ENCODE assay signal across 8 mouse cellular contexts in genomic region chr19:8712870-8713305, GRCm38 (mm10). TPM values are rescaled to one million over a fixed set of nuclear protein-coding genes. Genes with fewer than 3 reads are reported as not detected.
DNase-seq lines count a peak whose midpoint lies in the region; ATAC-seq and TF ChIP-seq lines count a peak whose summit lies in the region.

No protein-coding gene starts in this region.

- H3K4me1 ChIP-seq in embryonic facial prominence, embryonic 13.5 days = peaks cover 30% of the 10 kb centered on the region
- H3K4me1 ChIP-seq in heart, adult 2 months (ENCODE audit: control insufficient read depth, insufficient read depth, low read length) = peaks cover 11% of the 10 kb centered on the region
- peaks cover 9% of the 10 kb centered on the region; the same call in 1 of the 2 replicates for H3K4me1 ChIP-seq in kidney, adult 2 months (ENCODE audit: control insufficient read depth, insufficient read depth, low read length)
- peaks cover 5% of the 10 kb centered on the region for H3K4me1 ChIP-seq in liver, adult 2 months (ENCODE audit: control insufficient read depth, insufficient read depth, low read length)

- TF ChIP-seq EP300 in heart, adult 2 months (IDR thresholded peaks at IDR 0.05; ENCODE audit: insufficient read depth, low read depth, low read length) = no peak

- H3K9ac ChIP-seq in embryonic facial prominence, embryonic 13.5 days = peak overlapping the region; percentile 91
- H3K9ac ChIP-seq in heart, adult 2 months (ENCODE audit: low read depth, low read length) = peak overlapping the region; percentile 77
- H3K9ac ChIP-seq in liver, adult 2 months (ENCODE audit: low read depth, low read length) = peak overlapping the region; percentile 83

- 0 out of 2 replicates have a peak, but pooled peaks have one; percentile 16 for ATAC-seq in embryonic facial prominence, embryonic 13.5 days (ENCODE audit: insufficient number of reproducible peaks, insufficient read depth, low FRiP score, low TSS enrichment, low read depth)

- no peaks in the 10 kb centered on the region for H3K79me2 ChIP-seq in heart, adult 2 months (replicated peaks; ENCODE audit: control insufficient read depth, insufficient read depth, low read length)
- H3K79me2 ChIP-seq in liver, adult 2 months (ENCODE audit: control insufficient read depth, insufficient read depth, low read length) = no peaks in the 10 kb centered on the region; the same call in 1 of the 2 replicates

- intact Hi-C loops in heart, adult 2 months (cut with DNase I) = loop anchor here (1.0 to 10.0 kb wide), 2 partner anchors 10 to 392 kb away; partner anchors contain the start of gene Slc3a2

- H3K4me2 ChIP-seq in embryonic facial prominence, embryonic 13.5 days = peak overlapping the region; percentile 78

- TF ChIP-seq POLR2A in heart, adult 2 months (IDR thresholded peaks at IDR 0.05; ENCODE audit: insufficient read depth, low read depth, low read length) = no peak
- no peak for TF ChIP-seq POLR2A in kidney, adult 2 months (IDR thresholded peaks at IDR 0.05; ENCODE audit: low read depth, low read length)
- TF ChIP-seq POLR2A in liver, adult 2 months (IDR thresholded peaks at IDR 0.05; ENCODE audit: extremely low read depth, insufficient read depth, low read length) = no peak

- peaks cover 35% of the 10 kb centered on the region for H3K36me3 ChIP-seq in embryonic facial prominence, embryonic 13.5 days
- H3K36me3 ChIP-seq in heart, adult 2 months (ENCODE audit: control insufficient read depth, insufficient read depth, low read length) = peaks cover 29% of the 10 kb centered on the region
- peaks cover 3% of the 10 kb centered on the region for H3K36me3 ChIP-seq in kidney, adult 2 months (ENCODE audit: control insufficient read depth, insufficient read depth, low read length)
- peaks cover 27% of the 10 kb centered on the region for H3K36me3 ChIP-seq in liver, adult 2 months (ENCODE audit: control insufficient read depth, insufficient read depth, low read length)

- peak overlapping the region; percentile 86 for H3K4me3 ChIP-seq in embryonic facial prominence, embryonic 13.5 days
- H3K4me3 ChIP-seq in heart, adult 2 months = peak overlapping the region; percentile 84
- H3K4me3 ChIP-seq in kidney, adult 2 months (ENCODE audit: insufficient read depth, low read depth, low read length) = peak overlapping the region; percentile 81
- H3K4me3 ChIP-seq in liver, adult 2 months (ENCODE audit: insufficient read depth, low read depth, low read length) = peak overlapping the region; percentile 94

- no peaks in the 10 kb centered on the region for H3K27me3 ChIP-seq in embryonic facial prominence, embryonic 13.5 days
- no peaks in the 10 kb centered on the region for H3K27me3 ChIP-seq in heart, adult 2 months (ENCODE audit: control insufficient read depth, insufficient read depth, low read length)
- H3K27me3 ChIP-seq in kidney, adult 2 months (replicated peaks; ENCODE audit: control insufficient read depth, insufficient read depth, low read length) = no peaks in the 10 kb centered on the region
- no peaks in the 10 kb centered on the region for H3K27me3 ChIP-seq in liver, adult 2 months (ENCODE audit: control insufficient read depth, insufficient read depth, low read length)

- peak; percentile 90 for DNase-seq in A20 (ENCODE audit: low read depth, low spot score)
- DNase-seq in adrenal gland, postnatal 14 days = peak; percentile 91
- DNase-seq in heart, adult 2 months = peak; percentile 66 to 69
- DNase-seq in kidney, adult 2 months = peak; percentile 91
- peak; percentile 30 for DNase-seq in liver, adult 2 months (ENCODE audit: extremely low read depth, low read depth, low spot score)
- peak; percentile 86 to 90 for DNase-seq in monocyte, adult 2 months (ENCODE audit: low read depth in 1 of 2, low spot score in 2 of 2)
- DNase-seq in spleen, postnatal 36 days (ENCODE audit: low spot score in 2 of 2) = peak; percentile 45 to 73

- H3K9me3 ChIP-seq in embryonic facial prominence, embryonic 13.5 days = no peaks in the 10 kb centered on the region

- peak overlapping the region; percentile 96 for H3K27ac ChIP-seq in embryonic facial prominence, embryonic 13.5 days
- H3K27ac ChIP-seq in heart, adult 2 months = peak overlapping the region; percentile 90
- H3K27ac ChIP-seq in kidney, adult 2 months (ENCODE audit: insufficient read depth, low read depth, low read length) = peak overlapping the region; percentile 83
- H3K27ac ChIP-seq in liver, adult 2 months (replicated peaks; ENCODE audit: insufficient read depth, low read depth, low read length) = peak overlapping the region; percentile 20; the same call in 1 of the 2 replicates

- no peak for TF ChIP-seq CTCF in heart, adult 2 months (IDR thresholded peaks at IDR 0.05)
- no peak for TF ChIP-seq CTCF in kidney, adult 2 months (conservative IDR thresholded peaks at IDR 0.05; ENCODE audit: insufficient read depth, insufficient read length, low read depth, low read length)
- no peak for TF ChIP-seq CTCF in liver, adult 2 months (IDR thresholded peaks at IDR 0.05; ENCODE audit: low read depth, low read length)

- WGBS in embryonic facial prominence, embryonic 13.5 days = under 1% methylated on average over 13 of the region's 13 CpGs
- WGBS in heart, adult 2 months = 2% methylated on average over 13 of the region's 13 CpGs
- WGBS in kidney, adult 2 months = under 1% methylated on average over 13 of the region's 13 CpGs
- WGBS in liver, adult 2 months = 7% methylated on average over 13 of the region's 13 CpGs

RNA-seq across cellular contexts. Expression of gene Slc3a2, which starts 10.3 kb away (rescaled TPM):
- total RNA-seq in adrenal gland, postnatal 14 days (2021) = 178 and 199 TPM in 2 replicates
- polyA plus RNA-seq in embryonic facial prominence, embryonic 13.5 days (2015; fragmentation: Nextera tagmentation; extraction: Ambion mirVana) = 99.9 and 116 TPM in 2 replicates
- total RNA-seq in heart, adult 2 months (2021) = 10 to 100 TPM; 41.0 to 42.2 TPM
- 60.9 and 61.1 TPM in 2 replicates for polyA plus RNA-seq in heart, adult 2 months (2012; rRNA removed)
- polyA plus RNA-seq in kidney, adult 2 months (2012; rRNA removed) = 560 and 573 TPM in 2 replicates
- total RNA-seq in liver, adult 2 months (2014; rRNA removed) = 30.2 and 37.6 TPM in 2 replicates
- polyA plus RNA-seq in liver, adult 2 months (2012; rRNA removed) = 62.9 and 71.6 TPM in 2 replicates

RNA-seq across cellular contexts. Expression of gene Wdr74, which starts 22.7 kb away (rescaled TPM):
- 50.8 and 68.2 TPM in 2 replicates for total RNA-seq in adrenal gland, postnatal 14 days (2021)
- polyA plus RNA-seq in embryonic facial prominence, embryonic 13.5 days (2015; fragmentation: Nextera tagmentation; extraction: Ambion mirVana) = 88.6 and 100 TPM in 2 replicates
- total RNA-seq in heart, adult 2 months (2021) = 10 to 100 TPM; 18.7 to 19.2 TPM
- polyA plus RNA-seq in heart, adult 2 months (2012; rRNA removed) = 15.7 and 18.2 TPM in 2 replicates
- 28.2 and 29.3 TPM in 2 replicates for polyA plus RNA-seq in kidney, adult 2 months (2012; rRNA removed)
- total RNA-seq in liver, adult 2 months (2014; rRNA removed) = 12.5 and 16.6 TPM in 2 replicates
- 23.8 and 28.9 TPM in 2 replicates for polyA plus RNA-seq in liver, adult 2 months (2012; rRNA removed)

RNA-seq across cellular contexts. Expression of gene 1700092M07Rik, which starts 27.6 kb away (rescaled TPM):
- total RNA-seq in adrenal gland, postnatal 14 days (2021) = 2.3 and 2.4 TPM in 2 replicates
- polyA plus RNA-seq in embryonic facial prominence, embryonic 13.5 days (2015; fragmentation: Nextera tagmentation; extraction: Ambion mirVana) = 2.2 and 2.7 TPM in 2 replicates
- total RNA-seq in heart, adult 2 months (2021) = under 1 TPM in 1 of 2 experiments, not detected in 1; 0.57 TPM
- polyA plus RNA-seq in heart, adult 2 months (2012; rRNA removed) = 0.62 and 1.3 TPM in 2 replicates
- polyA plus RNA-seq in kidney, adult 2 months (2012; rRNA removed) = 0.39 TPM in 1 of 2 replicates, not detected in the other
- total RNA-seq in liver, adult 2 months (2014; rRNA removed) = 0.83 TPM in 1 of 2 replicates, not detected in the other
- polyA plus RNA-seq in liver, adult 2 months (2012; rRNA removed) = not detected in 2 replicates

RNA-seq across cellular contexts. Expression of gene Stx5a, which starts 28.3 kb away (rescaled TPM):
- total RNA-seq in adrenal gland, postnatal 14 days (2021) = 77.9 and 90.8 TPM in 2 replicates
- 182 and 184 TPM in 2 replicates for polyA plus RNA-seq in embryonic facial prominence, embryonic 13.5 days (2015; fragmentation: Nextera tagmentation; extraction: Ambion mirVana)
- total RNA-seq in heart, adult 2 months (2021) = 10 to 100 TPM; 23.8 to 25.3 TPM
- polyA plus RNA-seq in heart, adult 2 months (2012; rRNA removed) = 33.4 and 49.3 TPM in 2 replicates
- polyA plus RNA-seq in kidney, adult 2 months (2012; rRNA removed) = 51.4 and 59.4 TPM in 2 replicates
- 43.5 and 46.8 TPM in 2 replicates for total RNA-seq in liver, adult 2 months (2014; rRNA removed)
- polyA plus RNA-seq in liver, adult 2 months (2012; rRNA removed) = 42.0 and 62.1 TPM in 2 replicates

RNA-seq across cellular contexts. Expression of gene Nxf1, which starts 44.0 kb away (rescaled TPM):
- total RNA-seq in adrenal gland, postnatal 14 days (2021) = 110 and 120 TPM in 2 replicates
- 199 and 230 TPM in 2 replicates for polyA plus RNA-seq in embryonic facial prominence, embryonic 13.5 days (2015; fragmentation: Nextera tagmentation; extraction: Ambion mirVana)
- total RNA-seq in heart, adult 2 months (2021) = 10 to 100 TPM; 35.5 to 41.8 TPM
- 66.5 and 93.2 TPM in 2 replicates for polyA plus RNA-seq in heart, adult 2 months (2012; rRNA removed)
- 84.0 and 89.7 TPM in 2 replicates for polyA plus RNA-seq in kidney, adult 2 months (2012; rRNA removed)
- 16.2 and 22.3 TPM in 2 replicates for total RNA-seq in liver, adult 2 months (2014; rRNA removed)
- polyA plus RNA-seq in liver, adult 2 months (2012; rRNA removed) = 27.3 and 43.1 TPM in 2 replicates

Comparison
In these comparisons a context has a peak if more than half of its experiments do, and no peak if none do; other contexts are left out.
1. Peak in every context shown above with its lines: DNase-seq, ATAC-seq, H3K4me3 ChIP-seq and H3K27ac ChIP-seq.
2. DNase-seq: peak in every context shown above with its lines; median percentile 91 in adrenal gland, postnatal 14 days; 91 in kidney, adult 2 months; 90 in A20; 88 in monocyte, adult 2 months; 68 in heart, adult 2 months; 59 in spleen, postnatal 36 days; 30 in liver, adult 2 months.
3. H3K27ac ChIP-seq: peak in every context shown above with its lines; median percentile 96 in embryonic facial prominence, embryonic 13.5 days; 90 in heart, adult 2 months; 83 in kidney, adult 2 months; 20 in liver, adult 2 months.